Mouse (Mus musculus) testis, postnatal 14 days (tissue): Measurements from ENCODE around the gene Grid1.
A peak's percentile ranks its signal among the peaks of the same experiment; 100 is the strongest.

Source experiments
- DNase-seq: peaks from one replicate; pipeline ENCODE4 v3.0.0; 2021; ENCODE audit warnings: low spot score

Gene Grid1

DNA sequence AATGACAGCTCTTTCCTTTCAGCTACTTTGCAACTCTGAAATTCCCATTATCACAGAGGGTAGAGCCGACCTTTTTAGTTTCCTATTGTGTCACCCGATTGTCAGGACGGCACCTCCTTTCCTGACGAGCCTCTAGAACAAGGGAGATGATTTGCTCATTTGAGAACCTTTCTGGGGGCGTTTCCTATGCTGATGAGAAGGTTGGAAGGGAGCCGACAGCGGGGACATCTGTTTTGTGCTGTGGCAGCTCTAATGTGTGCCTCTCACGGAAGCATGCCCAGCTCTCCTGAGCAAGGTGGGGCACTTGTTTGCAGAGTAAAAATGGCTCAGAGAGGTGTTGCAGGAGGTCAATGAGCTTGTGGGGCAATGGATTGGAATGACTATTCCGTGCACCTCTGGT lies 189.2 kb downstream of the Grid1 start:
- DNase-seq, result no peak

- DNase-seq, result no peak
Observed at GRCm38 (mm10) chr14:35026686-35027085, 206.8 kb downstream of the Grid1 start.

DNA sequence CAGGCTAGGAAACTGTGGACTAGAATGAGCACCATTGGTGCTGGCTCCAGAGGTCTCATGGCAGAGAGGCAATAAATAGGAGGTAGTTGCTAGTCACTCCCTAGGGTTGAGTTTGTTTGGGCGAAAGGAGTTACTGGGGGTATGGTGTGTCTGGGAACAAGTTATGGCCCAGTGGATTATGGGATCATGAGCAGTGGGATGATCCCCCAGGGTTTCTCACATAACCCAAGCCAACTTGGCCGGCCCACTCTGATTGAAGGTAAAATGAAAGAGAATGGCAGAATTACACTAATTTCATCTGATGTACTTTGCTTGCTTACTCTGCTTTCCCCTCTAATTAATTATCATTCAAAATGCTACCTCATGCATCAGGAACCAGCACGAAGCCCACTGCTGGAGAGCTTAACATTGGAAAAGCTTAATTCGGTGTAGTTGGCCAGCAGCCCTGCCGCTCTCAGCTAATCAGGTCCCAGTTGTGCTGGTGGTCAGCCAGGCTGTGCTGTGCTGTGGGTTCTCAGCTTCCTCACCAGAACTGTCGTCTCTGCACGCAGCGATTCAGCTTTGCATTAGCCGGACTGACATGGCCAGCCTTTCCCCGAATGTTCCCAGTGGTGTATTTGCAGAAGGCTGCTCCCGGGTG lies 207.7 kb downstream of the Grid1 start:
- DNase-seq, result no peak

DNA sequence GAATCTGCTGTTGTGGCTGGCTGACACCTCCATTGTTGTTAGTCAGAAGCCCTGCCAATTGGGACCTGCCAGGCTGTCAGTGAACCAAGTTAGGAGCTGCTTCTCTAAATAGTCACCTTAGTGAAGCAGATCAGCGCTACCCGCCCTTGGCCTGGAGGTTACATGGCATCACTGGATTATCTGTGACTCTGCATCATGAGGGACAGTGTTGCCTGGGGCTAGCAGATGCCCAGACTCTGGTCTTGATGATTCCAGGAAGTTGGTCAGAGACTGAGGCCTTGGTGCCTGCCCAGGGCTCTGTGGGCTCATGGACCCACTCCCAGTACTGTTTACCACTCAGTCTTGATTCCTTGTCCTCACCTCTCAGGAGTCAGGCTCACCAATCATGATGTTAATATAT lies 209.7 kb downstream of the Grid1 start:
- DNase-seq, result no peak

- no peak for DNase-seq
Observed at GRCm38 (mm10) chr14:35030271-35030670, 210.4 kb downstream of the Grid1 start.

- no peak for DNase-seq
Observed at GRCm38 (mm10) chr14:35032283-35032682, 212.4 kb downstream of the Grid1 start.

DNA sequence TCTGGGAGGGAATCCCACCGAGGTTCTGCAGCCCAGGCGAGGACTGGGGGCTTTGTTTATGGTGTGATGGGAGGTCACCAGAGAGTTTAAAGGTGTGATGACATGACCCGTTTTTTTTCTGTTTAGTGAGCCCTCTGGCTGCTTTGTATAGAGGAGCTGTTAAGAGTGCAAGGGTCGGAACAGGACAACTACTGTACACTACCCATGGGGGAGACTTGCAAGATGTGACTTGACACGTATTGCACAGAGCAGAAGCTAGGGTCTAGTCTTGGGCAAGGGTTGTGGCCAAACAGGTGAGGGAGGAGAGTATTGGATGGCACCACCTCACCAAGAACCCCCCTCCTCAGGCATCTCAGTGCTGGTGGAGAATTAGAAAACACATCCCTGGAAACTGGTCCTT lies 224.4 kb downstream of the Grid1 start:
- no peak for DNase-seq

DNA sequence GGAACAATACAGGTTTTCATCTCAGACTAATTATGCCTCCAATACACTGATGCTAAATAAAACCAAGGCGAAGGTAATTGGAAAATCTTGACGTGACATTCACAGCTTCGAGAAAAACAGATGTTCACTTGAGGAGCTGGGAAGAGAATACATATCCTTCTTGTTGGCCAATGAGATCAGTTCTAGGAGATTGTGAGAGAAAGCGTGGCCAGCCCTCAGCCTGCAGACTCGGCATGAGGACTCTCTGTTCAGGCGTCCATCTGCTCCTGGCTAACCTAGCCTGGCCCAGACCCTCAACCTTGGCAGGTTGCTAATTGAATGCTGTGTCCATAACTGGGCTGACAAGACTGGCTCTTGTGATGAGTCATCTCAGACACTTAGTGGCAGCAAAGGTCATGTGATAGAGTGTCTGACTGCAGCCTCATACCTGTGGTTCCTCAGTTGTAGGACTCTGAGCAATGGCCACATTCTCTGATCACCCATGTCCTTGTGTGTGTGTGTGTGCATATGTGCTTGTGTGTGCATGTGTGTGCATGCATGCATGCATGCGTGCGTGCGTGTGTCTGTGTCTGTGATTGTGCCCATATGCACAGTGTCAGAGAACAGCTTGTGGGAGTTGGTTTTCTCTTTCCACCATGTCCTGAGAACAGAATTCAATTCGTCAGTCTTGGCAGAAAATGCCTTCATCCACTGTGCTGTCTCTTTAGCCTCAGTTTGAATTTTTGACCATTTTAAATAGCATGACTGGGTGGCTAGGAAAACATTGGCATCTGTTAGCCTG lies 225.2 kb downstream of the Grid1 start:
- no peak for DNase-seq

DNA sequence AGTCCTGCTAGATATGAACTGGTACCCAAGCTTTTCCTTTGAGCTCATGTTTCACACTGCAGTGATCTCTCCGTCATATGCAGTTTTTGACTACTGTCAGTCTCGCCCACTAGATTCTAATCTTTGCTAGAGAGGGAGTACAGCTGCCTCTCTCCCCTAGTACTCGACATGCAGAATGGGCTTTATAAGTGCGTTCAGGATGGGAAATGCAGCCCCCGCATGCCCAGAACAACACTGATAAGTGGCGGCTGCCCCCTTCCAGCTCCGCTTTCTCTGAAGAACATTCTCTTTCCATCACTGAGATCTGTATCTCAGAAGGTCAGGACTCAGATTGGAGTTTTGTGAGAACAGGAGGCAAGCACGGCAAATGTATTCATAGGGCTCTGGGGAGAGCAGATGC lies 229.3 kb downstream of the Grid1 start:
- no peak for DNase-seq

GRCm38 (mm10) chr14:35054139-35054538 lies 234.2 kb downstream of the Grid1 start:
- DNase-seq, result no peak

DNA sequence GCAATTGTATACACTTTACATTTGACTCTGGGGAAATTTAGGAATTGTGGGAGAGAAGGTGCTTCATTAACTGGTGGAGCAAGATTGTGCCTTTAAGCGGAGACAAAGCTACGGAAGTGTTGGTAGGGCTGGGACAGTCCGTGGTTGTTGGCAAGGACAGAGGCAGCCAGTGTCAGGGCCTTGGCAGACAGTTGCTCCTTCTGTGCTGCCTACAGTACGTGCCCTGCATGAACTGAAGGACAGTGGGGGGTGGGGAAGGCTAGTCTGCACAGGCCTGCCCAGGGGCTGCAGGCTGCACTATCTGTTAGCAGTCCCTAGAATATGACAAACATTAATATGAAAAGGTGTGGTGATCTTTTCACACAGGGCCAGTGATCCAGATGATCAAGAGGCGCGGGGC lies 254.7 kb downstream of the Grid1 start:
- DNase-seq, result peak; percentile 28

GRCm38 (mm10) chr14:35079954-35080353 lies 260.0 kb downstream of the Grid1 start:
- no peak for DNase-seq

GRCm38 (mm10) chr14:35092646-35093045 lies 272.7 kb downstream of the Grid1 start:
- no peak for DNase-seq

GRCm38 (mm10) chr14:35093561-35094186 lies 273.8 kb downstream of the Grid1 start:
- no peak for DNase-seq

GRCm38 (mm10) chr14:35095506-35096059 lies 275.7 kb downstream of the Grid1 start:
- no peak for DNase-seq

DNA sequence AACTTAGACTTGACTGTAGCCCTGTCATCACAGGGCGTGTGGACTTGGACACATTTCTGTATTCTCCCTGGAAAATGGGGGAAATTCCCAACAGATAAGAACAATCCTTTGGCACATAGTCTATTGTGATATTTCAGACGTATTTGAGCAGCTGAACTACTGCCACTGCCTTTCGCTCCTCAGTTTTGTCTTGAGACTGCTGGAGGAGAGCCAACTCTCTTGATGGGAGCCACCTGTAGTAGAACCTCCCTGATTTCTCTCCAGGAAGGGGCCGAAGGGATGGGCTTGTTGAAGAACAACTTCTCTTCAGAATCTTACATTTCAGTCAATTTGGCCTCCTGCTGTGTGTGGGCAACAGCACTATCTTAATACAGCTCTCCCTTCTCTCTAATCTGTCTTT lies 276.2 kb downstream of the Grid1 start:
- DNase-seq, result no peak

DNA sequence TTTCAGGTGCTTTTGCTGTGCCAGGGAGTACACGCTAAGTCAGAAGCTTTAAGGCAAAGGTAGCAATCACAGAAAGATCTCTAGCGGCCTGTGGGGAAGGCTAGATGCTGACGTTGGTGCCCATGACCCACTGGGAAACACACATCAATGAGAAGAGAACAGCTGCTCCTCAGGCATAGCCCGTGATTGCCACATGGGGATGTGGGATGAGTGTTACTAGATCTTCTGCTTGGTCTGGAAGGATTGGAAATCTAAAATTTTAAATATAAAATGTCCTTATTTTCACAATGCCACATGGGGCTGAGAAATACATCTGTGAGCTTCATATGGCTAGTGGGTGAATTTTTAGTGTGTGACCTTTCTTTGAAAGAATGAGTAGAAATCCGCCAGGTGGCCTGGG lies 277.3 kb downstream of the Grid1 start:
- DNase-seq, result no peak

DNA sequence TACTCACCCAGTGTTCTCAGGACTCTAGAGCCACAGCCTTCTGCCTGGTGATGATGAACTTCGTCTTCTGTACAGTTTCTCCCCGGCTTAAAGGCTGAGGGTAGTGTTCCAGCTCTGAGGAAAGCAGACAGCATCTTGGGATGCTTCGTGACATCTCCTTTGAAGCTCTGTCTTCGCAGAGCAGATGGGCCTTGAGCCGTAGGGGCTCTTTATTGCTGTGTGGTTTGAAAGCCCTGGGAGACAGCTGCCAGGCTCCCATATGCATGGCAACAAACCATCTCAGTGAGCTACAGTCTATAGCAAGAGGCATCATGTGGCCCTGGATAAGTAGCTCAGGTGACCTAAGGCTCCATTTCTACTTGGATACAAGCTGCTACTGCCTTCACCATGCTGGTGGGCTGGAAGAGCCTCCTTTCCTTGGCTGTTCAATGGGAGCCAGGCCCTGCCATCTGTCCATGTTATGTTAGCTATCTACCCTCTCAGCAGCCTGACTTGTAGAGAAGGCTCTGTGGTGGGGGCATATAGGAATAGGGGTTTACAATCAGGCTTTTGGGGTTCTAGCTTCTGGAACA lies 283.8 kb downstream of the Grid1 start:
- no peak for DNase-seq

DNA sequence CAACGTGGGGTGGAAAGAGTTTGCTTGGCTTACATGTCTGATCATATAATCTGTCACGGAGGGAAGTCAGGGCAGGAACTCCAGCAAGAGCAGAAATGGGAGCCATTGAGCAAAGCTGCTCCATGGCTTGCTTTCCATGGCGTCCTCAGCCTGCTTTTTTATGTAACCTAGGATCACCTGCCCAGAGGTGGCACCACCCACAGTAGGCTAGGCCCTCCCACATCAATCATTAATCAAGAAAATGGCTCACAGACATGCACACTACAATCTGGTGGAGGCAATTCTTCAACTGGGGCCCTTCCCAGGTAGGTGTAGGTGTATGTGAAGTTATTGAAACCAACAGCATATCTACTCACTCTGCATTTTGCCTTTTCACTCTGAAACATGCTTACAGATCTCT lies 287.7 kb downstream of the Grid1 start:
- DNase-seq, result no peak

DNA sequence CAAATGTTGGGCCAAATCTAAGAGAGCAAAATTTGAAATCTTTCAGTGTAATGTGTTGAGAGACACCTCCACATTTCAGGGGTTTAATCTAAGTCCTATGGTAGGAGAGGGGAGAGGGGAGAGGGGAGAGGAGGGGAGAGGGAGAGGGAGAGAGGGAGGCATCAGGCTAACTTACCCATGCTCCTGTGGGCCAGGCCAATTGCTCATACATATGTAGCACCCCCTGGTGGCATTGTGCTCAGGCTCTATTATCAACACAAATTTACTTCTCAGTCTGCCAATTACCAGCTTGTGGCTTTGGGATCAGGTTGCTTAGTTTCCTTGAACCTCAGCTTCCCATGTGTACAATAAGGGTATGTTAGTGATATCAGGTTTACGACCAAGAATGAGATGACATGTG lies 291.0 kb downstream of the Grid1 start:
- DNase-seq, result no peak

DNA sequence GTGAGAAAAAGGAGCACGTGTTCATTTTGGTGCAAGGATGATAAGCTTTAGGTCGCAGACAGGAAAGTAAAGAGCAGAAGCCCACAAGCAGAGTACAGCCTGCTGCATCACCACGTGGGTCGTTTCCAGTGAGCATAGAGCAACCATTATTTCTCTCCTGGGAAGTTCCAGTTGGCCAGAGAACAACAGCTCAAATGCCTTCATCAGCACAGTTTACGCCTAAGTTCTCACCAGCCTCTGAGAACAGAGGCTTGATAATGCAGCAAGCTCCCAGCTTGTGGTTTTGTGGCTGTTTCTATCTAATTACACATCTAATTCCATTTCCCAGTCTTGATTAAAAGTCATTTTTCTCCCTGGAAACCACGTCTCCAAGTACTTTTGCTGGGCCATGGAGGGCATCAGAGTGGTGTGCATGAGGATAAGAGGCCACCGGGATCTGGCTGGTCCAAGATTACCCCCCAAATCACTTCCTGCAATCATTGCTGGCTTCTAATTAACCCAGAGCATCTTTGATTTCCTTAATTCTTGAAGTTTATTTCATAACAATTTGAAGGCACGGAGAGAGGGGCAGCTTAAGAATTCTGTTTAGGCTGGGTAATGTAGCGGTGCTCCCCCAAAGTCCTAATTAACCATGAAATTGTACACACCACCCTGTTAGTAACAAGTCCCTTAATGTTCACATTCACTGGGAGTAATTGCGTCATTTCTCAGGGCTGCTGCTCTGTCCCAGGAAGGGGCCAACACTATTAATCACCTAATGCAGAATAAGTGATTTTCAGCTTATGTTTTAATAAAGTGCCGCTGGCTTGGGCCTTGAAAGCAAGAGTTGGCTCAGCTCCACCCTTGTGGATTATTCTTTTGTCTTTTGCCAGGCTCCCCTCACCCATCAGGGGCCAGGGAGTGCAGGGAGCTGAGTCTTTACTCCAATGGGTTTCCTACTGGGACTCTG lies 292.7 kb downstream of the Grid1 start:
- no peak for DNase-seq

DNA sequence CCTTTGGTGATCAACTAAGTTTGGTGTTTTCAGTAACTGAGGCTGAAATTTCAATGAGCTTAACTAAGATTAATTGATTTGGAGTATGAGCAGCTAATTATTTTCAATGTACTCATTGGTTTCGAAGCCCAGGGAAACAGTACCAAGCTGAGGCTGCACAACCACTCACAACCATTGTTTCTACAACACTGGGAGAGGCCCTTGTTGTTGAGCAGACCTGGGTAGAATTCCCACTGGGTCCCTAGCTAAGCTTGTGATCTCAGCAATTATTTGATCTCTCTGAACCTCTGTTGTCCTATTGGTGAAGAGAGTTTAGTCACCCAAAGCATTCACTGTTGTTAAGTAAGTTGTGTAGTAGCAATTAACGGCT lies 293.4 kb downstream of the Grid1 start:
- DNase-seq, result no peak
